Mouse (Mus musculus) kidney, embryonic 15.5 days (tissue): ENCODE data around the gene Flywch1. TPM values are rescaled to one million over a fixed set of nuclear protein-coding genes. Genes with fewer than 3 reads are reported as not detected.
A peak's percentile ranks its signal among the peaks of the same experiment; 100 is the strongest.

Experiments
- ATAC-seq: fragments of 200-750 bp; cut with Nextera tagmentation; replicated peaks from 2 replicates; pipeline ENCODE4 v1.8.0; 2017; ENCODE audit warnings: moderate TSS enrichment; ENCODE audit not compliant: low FRiP score
- H3K27ac ChIP-seq: fragments of 300-500 bp; sonication (generic); 2 replicates; pipeline ENCODE4 v1.5.1; 2015; ENCODE audit warnings: mild to moderate bottlenecking, inconsistent platforms
- H3K27me3 ChIP-seq: fragments of 300-500 bp; sonication (generic); 2 replicates; pipeline ENCODE4 v1.6.1; 2015; ENCODE audit warnings: inconsistent platforms
- H3K36me3 ChIP-seq: fragments of 300-500 bp; sonication (generic); 2 replicates; pipeline ENCODE4 v1.6.1; 2015; ENCODE audit warnings: inconsistent platforms
- H3K4me1 ChIP-seq: fragments of 300-500 bp; sonication (generic); 2 replicates; pipeline ENCODE4 v1.6.1; 2015; ENCODE audit warnings: inconsistent platforms
- H3K4me2 ChIP-seq: fragments of 300-500 bp; sonication (generic); 2 replicates; pipeline ENCODE4 v1.6.1; 2015; ENCODE audit warnings: moderate library complexity, mild to moderate bottlenecking, inconsistent platforms
- H3K4me3 ChIP-seq: fragments of 300-500 bp; sonication (generic); replicated peaks from 2 replicates; pipeline ENCODE4 v1.5.1; 2015; ENCODE audit warnings: mild to moderate bottlenecking, inconsistent platforms
- H3K9ac ChIP-seq: fragments of 300-500 bp; sonication (generic); 2 replicates; pipeline ENCODE4 v1.6.1; 2015; ENCODE audit warnings: mild to moderate bottlenecking, inconsistent platforms
- H3K9me3 ChIP-seq: fragments of 300-500 bp; sonication (generic); replicated peaks from 2 replicates; pipeline ENCODE4 v1.6.1; 2016; ENCODE audit warnings: inconsistent platforms
- WGBS: fragments of 180-500 bp; shearing (Covaris S2); methylation state at CpG from one replicate; pipeline ENCODE4 v1.1.7; 2015; ENCODE audit warnings: mixed read lengths; 5-methylcytosine and 5-hydroxymethylcytosine counted together
- polyA plus RNA-seq: library from polyadenylated mRNA; unstranded; fragments of >200 nt; fragmentation: Nextera tagmentation; extraction: Ambion mirVana; gene quantifications from 2 replicates; pipeline ENCODE4 v1.2.1, GENCODE M21; 2015

Flywch1 gene
- polyA plus RNA-seq, 1 experiment from 2014 or later = 91.0 TPM

DNA sequence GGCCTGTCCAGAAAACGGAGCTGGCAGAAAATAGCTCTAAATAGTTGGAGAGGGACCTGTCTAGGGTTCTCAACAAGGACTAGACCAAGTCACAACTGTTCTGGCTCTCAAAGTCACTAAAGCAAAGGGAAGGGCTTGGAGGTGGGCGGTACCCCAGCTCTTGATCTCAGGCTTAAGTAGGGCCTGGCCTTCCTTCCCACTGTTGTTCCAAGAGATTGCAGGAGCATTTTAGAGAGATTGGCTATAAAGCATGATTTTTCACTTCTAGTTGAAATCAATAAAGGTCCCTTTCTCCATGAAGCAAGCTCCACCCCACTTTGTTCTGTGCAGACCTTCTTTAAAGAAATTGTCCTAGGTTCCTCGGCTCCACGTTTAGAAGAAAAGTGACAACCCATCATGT, 45.9 kb downstream of the Flywch1 start:
- Histone ChIP-seq H3K27me3 (no peaks in the 10 kb centered on the region), H3K36me3 (no peaks in the 10 kb centered on the region), H3K4me2 (peak overlapping the region; percentile 78), H3K4me3 (peak overlapping the region; percentile 97), H3K9me3 (no peaks in the 10 kb centered on the region), H3K27ac (peak overlapping the region; percentile 92), H3K9ac (peak overlapping the region; percentile 85), H3K4me1 (peaks cover 17% of the 10 kb centered on the region)
- WGBS = 61% methylated on average over 4 of the region's 4 CpGs
- ATAC-seq = no peak

- Histone ChIP-seq H3K27ac (no peak within 1 kb of the TSS), H3K9ac (no peak within 1 kb of the TSS), H3K36me3 (no peaks in the 10 kb centered on the region), H3K9me3 (no peaks in the 10 kb centered on the region), H3K27me3 (no peaks in the 10 kb centered on the region), H3K4me1 (peaks cover 15% of the 10 kb centered on the region), H3K4me2 (no peak within 1 kb of the TSS), H3K4me3 (no peak within 1 kb of the TSS)
- ATAC-seq = no peak
- WGBS = 68% methylated on average over 7 of the region's 7 CpGs
These were observed 48.9 kb downstream of the Flywch1 start, which contains the start of gene 1520401A03Rik for GRCm38 (mm10) chr17:23722376-23723125. TSS of gene 1520401A03Rik (minus strand) at chr17:23722783.

- 73% methylated on average over 2 of the region's 2 CpGs for whole genome bisulfite sequencing
- H3K27ac ChIP-seq = no peak overlapping the region
- no peak for ATAC-seq
- peaks cover 9% of the 10 kb centered on the region for H3K4me1 ChIP-seq
- H3K9me3 ChIP-seq = no peaks in the 10 kb centered on the region
- H3K27me3 ChIP-seq = no peaks in the 10 kb centered on the region
- H3K36me3 ChIP-seq = no peaks in the 10 kb centered on the region
- no peak overlapping the region for H3K4me2 ChIP-seq
- H3K4me3 ChIP-seq = no peak overlapping the region
- H3K9ac ChIP-seq = no peak overlapping the region
These were observed 49.5 kb downstream of the Flywch1 start for GRCm38 (mm10) chr17:23721886-23722285.

DNA sequence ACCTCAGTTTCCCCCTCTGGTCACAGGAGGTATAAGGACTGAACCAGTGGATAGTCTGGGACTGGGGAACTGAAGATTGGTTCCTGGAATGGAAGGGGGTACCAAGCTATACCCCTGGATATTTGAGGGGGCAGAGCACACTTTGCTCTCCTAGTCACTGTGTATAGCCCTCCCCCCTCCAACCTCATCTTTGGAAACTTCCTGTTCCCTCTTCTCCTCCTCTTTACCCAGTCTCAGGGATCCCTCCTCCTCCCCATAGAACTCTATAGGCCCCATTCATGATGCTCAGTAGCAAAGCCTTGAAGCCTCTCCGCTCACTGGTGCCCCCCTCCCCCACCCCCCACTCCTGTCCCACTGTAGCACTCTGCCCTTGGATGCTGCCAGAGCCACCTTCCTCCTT, 51.9 kb downstream of the Flywch1 start:
- WGBS = 43% methylated on average over 1 of the region's 1 CpGs
- no peak for ATAC-seq
- Histone ChIP-seq H3K9me3 (no peaks in the 10 kb centered on the region), H3K4me1 (no peaks in the 10 kb centered on the region), H3K27me3 (no peaks in the 10 kb centered on the region), H3K4me2 (no peak overlapping the region), H3K27ac (no peak overlapping the region), H3K4me3 (no peak overlapping the region), H3K36me3 (no peaks in the 10 kb centered on the region), H3K9ac (no peak overlapping the region)

GRCm38 (mm10) chr17:23717003-23717402, 54.4 kb downstream of the Flywch1 start:
- no peak overlapping the region for H3K9ac ChIP-seq
- no peaks in the 10 kb centered on the region for H3K9me3 ChIP-seq
- H3K27me3 ChIP-seq = no peaks in the 10 kb centered on the region
- no peaks in the 10 kb centered on the region for H3K36me3 ChIP-seq
- 58% methylated on average over 2 of the region's 2 CpGs for WGBS
- no peaks in the 10 kb centered on the region for H3K4me1 ChIP-seq
- no peak overlapping the region for H3K27ac ChIP-seq
- H3K4me3 ChIP-seq = no peak overlapping the region
- ATAC-seq = no peak
- no peak overlapping the region for H3K4me2 ChIP-seq

DNA sequence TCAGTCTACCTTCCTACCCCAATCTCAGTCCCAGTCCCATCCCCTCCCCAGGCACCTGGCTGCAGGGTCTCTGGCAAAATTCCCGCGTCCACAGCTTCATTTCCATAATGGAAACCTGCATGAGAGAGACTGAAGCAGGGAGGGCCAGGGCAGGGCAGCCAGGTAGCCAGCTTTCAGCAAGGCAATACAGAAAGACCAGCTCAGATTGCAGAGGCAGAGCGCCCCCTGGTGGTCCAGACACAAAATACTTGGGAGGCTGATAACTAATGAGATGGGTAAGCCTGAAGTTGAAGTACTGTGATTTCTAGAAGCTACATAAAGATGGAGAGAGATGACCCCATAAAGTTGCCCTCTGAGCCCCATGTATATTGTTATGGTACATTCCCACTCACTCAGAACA, 65.2 kb downstream of the Flywch1 start:
- ATAC-seq = peak; percentile 55; the same call in 1 of the 2 replicates
- 0% methylated on average over 3 of the region's 3 CpGs for WGBS
- Histone ChIP-seq H3K9me3 (no peaks in the 10 kb centered on the region), H3K27ac (no peak overlapping the region), H3K4me1 (peaks cover 9% of the 10 kb centered on the region; the same call in 1 of the 2 replicates), H3K4me2 (no peak overlapping the region), H3K27me3 (peaks cover 6% of the 10 kb centered on the region; the same call in 1 of the 2 replicates), H3K9ac (no peak overlapping the region), H3K36me3 (no peaks in the 10 kb centered on the region), H3K4me3 (no peak overlapping the region)

DNA sequence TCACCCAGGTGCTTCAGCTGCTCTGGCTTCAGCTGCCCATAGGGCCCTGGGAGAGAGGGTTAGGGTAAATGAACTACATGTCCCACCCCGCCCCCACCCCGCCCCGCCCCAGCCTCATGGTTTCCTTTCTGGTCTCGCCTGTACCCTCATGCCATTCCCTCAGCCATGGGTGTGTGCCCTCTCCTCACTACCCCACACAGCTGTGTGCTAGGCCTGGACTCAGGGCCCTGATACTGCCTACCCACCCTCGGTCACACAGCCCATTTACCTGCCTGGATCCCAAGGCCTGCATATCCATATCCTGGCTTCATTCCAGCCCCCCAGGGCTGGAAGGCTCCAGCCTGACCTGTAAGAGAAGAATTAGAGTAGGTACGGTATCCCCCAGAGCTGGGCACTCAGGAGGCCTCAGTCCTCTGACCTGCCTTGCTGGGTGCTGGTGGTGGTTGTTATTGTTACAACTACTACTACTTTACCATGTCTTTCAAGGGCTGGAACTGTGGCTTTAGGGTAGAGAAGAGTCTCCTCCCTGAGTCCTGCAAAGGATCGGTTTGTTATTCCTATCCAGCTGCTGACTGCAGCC, 65.8 kb downstream of the Flywch1 start:
- Histone ChIP-seq H3K4me2 (no peak overlapping the region), H3K36me3 (no peaks in the 10 kb centered on the region), H3K4me1 (peaks cover 9% of the 10 kb centered on the region; the same call in 1 of the 2 replicates), H3K27me3 (peaks cover 10% of the 10 kb centered on the region), H3K9me3 (no peaks in the 10 kb centered on the region), H3K4me3 (no peak overlapping the region), H3K9ac (no peak overlapping the region), H3K27ac (no peak overlapping the region)
- ATAC-seq = no peak
- 78% methylated on average over 7 of the region's 7 CpGs for WGBS

- ATAC-seq = no peak
- Histone ChIP-seq H3K27me3 (peaks cover 14% of the 10 kb centered on the region), H3K27ac (no peak overlapping the region), H3K4me1 (peaks cover 13% of the 10 kb centered on the region; the same call in 1 of the 2 replicates), H3K9me3 (no peaks in the 10 kb centered on the region), H3K36me3 (no peaks in the 10 kb centered on the region), H3K4me3 (no peak overlapping the region), H3K4me2 (no peak overlapping the region), H3K9ac (no peak overlapping the region)
- WGBS = 36% methylated on average over 7 of the region's 7 CpGs
These were observed 66.7 kb downstream of the Flywch1 start for GRCm38 (mm10) chr17:23704741-23705140.

DNA sequence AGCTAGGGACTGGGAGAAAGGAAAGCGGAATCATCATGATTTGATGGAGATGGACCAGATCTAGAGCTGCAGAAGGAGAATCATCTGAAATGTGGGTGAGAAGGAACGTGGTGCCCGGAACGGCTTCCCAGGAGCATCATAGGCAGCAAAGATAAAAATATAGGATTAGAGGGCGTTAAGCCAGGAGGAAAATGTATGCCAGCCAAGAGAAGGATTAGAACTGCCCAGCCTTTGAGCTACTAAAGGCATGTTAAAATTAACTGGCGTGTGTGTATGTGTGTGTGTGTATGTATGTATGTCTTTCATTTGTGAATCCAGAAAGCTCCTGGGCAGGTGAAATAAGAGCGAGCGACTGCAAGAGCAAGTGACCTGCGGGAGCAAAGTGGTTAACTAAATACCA, 68.1 kb downstream of the Flywch1 start:
- no peak for ATAC-seq
- Histone ChIP-seq H3K36me3 (no peaks in the 10 kb centered on the region), H3K9me3 (no peaks in the 10 kb centered on the region), H3K4me3 (no peak overlapping the region), H3K27ac (no peak overlapping the region), H3K4me2 (no peak overlapping the region), H3K27me3 (peaks cover 28% of the 10 kb centered on the region), H3K9ac (no peak overlapping the region), H3K4me1 (peaks cover 26% of the 10 kb centered on the region)
- 90% methylated on average over 9 of the region's 9 CpGs for WGBS

Other genes with a start within 250 kb of the Flywch1 start
- gene Zfp213, start 207.4 kb downstream of the Flywch1 start, polyA plus RNA-seq = 20.9 and 22.8 TPM in 2 replicates
- gene Zfp13, start 172.1 kb downstream of the Flywch1 start, polyA plus RNA-seq = 16.3 and 16.5 TPM in 2 replicates
- not detected in 2 replicates for gene Zscan10, start 170.7 kb downstream of the Flywch1 start, polyA plus RNA-seq
- 1.1 and 1.3 TPM in 2 replicates for gene Mmp25, start 126.3 kb downstream of the Flywch1 start, polyA plus RNA-seq
- gene Bicdl2, start 111.1 kb downstream of the Flywch1 start, polyA plus RNA-seq = 1.3 and 1.5 TPM in 2 replicates
- 63.2 and 69.5 TPM in 2 replicates for gene Hcfc1r1, start 98.0 kb downstream of the Flywch1 start, polyA plus RNA-seq
- 52.4 and 53.4 TPM in 2 replicates for gene Thoc6, start 97.7 kb downstream of the Flywch1 start, polyA plus RNA-seq
- gene Tnfrsf12a, start 94.1 kb downstream of the Flywch1 start, polyA plus RNA-seq = 27.5 and 29.5 TPM in 2 replicates
- gene Cldn6, start 92.4 kb downstream of the Flywch1 start, polyA plus RNA-seq = 189 and 191 TPM in 2 replicates
- 51.2 and 53.1 TPM in 2 replicates for gene Cldn9, start 87.6 kb downstream of the Flywch1 start, polyA plus RNA-seq
- gene 1520401A03Rik, start 48.8 kb downstream of the Flywch1 start, polyA plus RNA-seq = 0.14 and 0.88 TPM in 2 replicates
- 48.4 and 56.3 TPM in 2 replicates for gene Pkmyt1, start 45.3 kb downstream of the Flywch1 start, polyA plus RNA-seq
- gene Paqr4, start 30.7 kb downstream of the Flywch1 start, polyA plus RNA-seq = 19.8 and 23.8 TPM in 2 replicates
- gene Kremen2, start 25.8 kb downstream of the Flywch1 start, polyA plus RNA-seq = 1.9 and 2.2 TPM in 2 replicates
- 35.0 and 37.4 TPM in 2 replicates for gene Flywch2, start 14.5 kb upstream of the Flywch1 start, polyA plus RNA-seq
- 496 and 536 TPM in 2 replicates for gene Srrm2, start 18.9 kb upstream of the Flywch1 start, polyA plus RNA-seq
- gene Elob, start 57.5 kb upstream of the Flywch1 start, polyA plus RNA-seq = 999 and 1,052 TPM in 2 replicates
- 0.18 TPM in 1 of 2 replicates, not detected in the other for gene Prss33, start 64.5 kb upstream of the Flywch1 start, polyA plus RNA-seq
- 1.8 TPM in 1 of 2 replicates, not detected in the other for gene Prss32, start 72.3 kb upstream of the Flywch1 start, polyA plus RNA-seq
- gene Prss41, start 72.6 kb upstream of the Flywch1 start, polyA plus RNA-seq = 3.2 and 3.3 TPM in 2 replicates
- not detected in 2 replicates for gene Prss21, start 96.5 kb upstream of the Flywch1 start, polyA plus RNA-seq
- not detected in 2 replicates for gene Dcpp1, start 109.3 kb upstream of the Flywch1 start, polyA plus RNA-seq
- gene Dcpp2, start 109.3 kb upstream of the Flywch1 start, polyA plus RNA-seq = not detected in 2 replicates
- not detected in 2 replicates for gene Dcpp3, start 145.9 kb upstream of the Flywch1 start, polyA plus RNA-seq
- not detected in 2 replicates for gene Sbp, start 170.1 kb upstream of the Flywch1 start, polyA plus RNA-seq
- gene Sbpl, start 183.7 kb upstream of the Flywch1 start, polyA plus RNA-seq = not detected in 2 replicates
- gene Prss30, start 209.0 kb upstream of the Flywch1 start, polyA plus RNA-seq = 0.18 and 0.23 TPM in 2 replicates
- 0.57 and 1.2 TPM in 2 replicates for gene Prss22, start 226.5 kb upstream of the Flywch1 start, polyA plus RNA-seq